Mouse (Mus musculus): Measurements from ENCODE around the gene Sbno1. TPM values are rescaled to one million over a fixed set of nuclear protein-coding genes. Genes with fewer than 3 reads are reported as not detected.

The Sbno1 gene
- total RNA-seq, 2 experiments from 2014 or later, result 69.2 to 77.6 TPM

GRCm38 (mm10) chr5:124444661-124445561 lies 19.1 kb upstream of the Sbno1 start:
- DNase-seq, result peak; percentile 80 to 81
- intact Hi-C loops (cut with DNase I), result no loop called here

GRCm38 (mm10) chr5:124444208-124444607 lies 18.4 kb upstream of the Sbno1 start:
- intact Hi-C loops (cut with DNase I), result no loop called here
- no peak for DNase-seq

GRCm38 (mm10) chr5:124442628-124443027 lies 16.8 kb upstream of the Sbno1 start:
- DNase-seq, result no peak
- intact Hi-C loops (cut with DNase I), result no loop called here

- DNase-seq, result peak in 1 of 2 experiments; percentile 73
- intact Hi-C loops (cut with DNase I), result no loop called here
These were observed 14.4 kb upstream of the Sbno1 start for GRCm38 (mm10) chr5:124440094-124440701.

- intact Hi-C loops (cut with DNase I), result loop anchor here (2.0 kb wide), 1 partner anchor 99 kb away; no protein-coding TSS in a partner anchor
- DNase-seq, result peak; percentile 96 to 97
These were observed 13.8 kb upstream of the Sbno1 start, which contains the start of gene Kmt5a for GRCm38 (mm10) chr5:124439447-124440093. Gene Kmt5a, plus strand, starts transcription at chr5:124439930.

GRCm38 (mm10) chr5:124438746-124439145 lies 12.9 kb upstream of the Sbno1 start:
- no peak for DNase-seq
- intact Hi-C loops (cut with DNase I), result loop anchor here (2.0 kb wide), 1 partner anchor 100 kb away; no protein-coding TSS in a partner anchor

- intact Hi-C loops (cut with DNase I), result loop anchor here (2.0 kb wide), 1 partner anchor 101 kb away; no protein-coding TSS in a partner anchor
These were observed 12.4 kb upstream of the Sbno1 start for GRCm38 (mm10) chr5:124438229-124438628.

GRCm38 (mm10) chr5:124433048-124433447 lies 7.2 kb upstream of the Sbno1 start:
- intact Hi-C loops (cut with DNase I), result loop anchor here (5.0 kb wide), 1 partner anchor 434 kb away; no protein-coding TSS in a partner anchor
- no peak for DNase-seq

More at GRCm38 (mm10) chr5:124438229-124438628, 12.4 kb upstream of the Sbno1 start:
- DNase-seq, result peak; percentile 56 to 61

- peak; percentile 83 for DNase-seq
- intact Hi-C loops (cut with DNase I), result loop anchor here (1.0 to 5.0 kb wide), 2 partner anchors 106 to 435 kb away; no protein-coding TSS in a partner anchor
These were observed 6.7 kb upstream of the Sbno1 start for GRCm38 (mm10) chr5:124432398-124433012.

GRCm38 (mm10) chr5:124426475-124427071 lies 772 bp upstream of the Sbno1 start:
- intact Hi-C loops (cut with DNase I), result no loop called here

GRCm38 (mm10) chr5:124424723-124425411 lies 934 bp downstream of the Sbno1 start:
- intact Hi-C loops (cut with DNase I), result no loop called here
- peak; percentile 37 to 38 for DNase-seq

More at GRCm38 (mm10) chr5:124426475-124427071, 772 bp upstream of the Sbno1 start:
- peak in 1 of 2 experiments; percentile 7 for DNase-seq

GRCm38 (mm10) chr5:124424200-124424722 lies 1.5 kb downstream of the Sbno1 start:
- intact Hi-C loops (cut with DNase I), result no loop called here
- peak in 1 of 2 experiments; percentile 44 for DNase-seq

- no peak for DNase-seq
- intact Hi-C loops (cut with DNase I), result no loop called here
These were observed 4.0 kb downstream of the Sbno1 start for GRCm38 (mm10) chr5:124421786-124422185.

GRCm38 (mm10) chr5:124418903-124419302 lies 6.9 kb downstream of the Sbno1 start:
- intact Hi-C loops (cut with DNase I), result no loop called here
- no peak for DNase-seq

GRCm38 (mm10) chr5:124412163-124412562 lies 13.6 kb downstream of the Sbno1 start:
- DNase-seq, result no peak
- intact Hi-C loops (cut with DNase I), result no loop called here

GRCm38 (mm10) chr5:124410808-124411207 lies 15.0 kb downstream of the Sbno1 start:
- intact Hi-C loops (cut with DNase I), result no loop called here
- no peak for DNase-seq

GRCm38 (mm10) chr5:124393726-124394125 lies 32.1 kb downstream of the Sbno1 start:
- intact Hi-C loops (cut with DNase I), result no loop called here
- no peak for DNase-seq

- intact Hi-C loops (cut with DNase I), result no loop called here
- DNase-seq, result no peak
These were observed 33.4 kb downstream of the Sbno1 start for GRCm38 (mm10) chr5:124392412-124392811.

- intact Hi-C loops (cut with DNase I), result no loop called here
- DNase-seq, result peak in 1 of 2 experiments; percentile 18
These were observed 37.9 kb downstream of the Sbno1 start for GRCm38 (mm10) chr5:124387932-124388331.

Measured in heart, postnatal 10 days (tissue).